Comparison of ENCODE assay signal across 8 mouse cellular contexts in genomic region chr9:89687503-89688226, GRCm38 (mm10). TPM values are rescaled to one million over a fixed set of nuclear protein-coding genes. Genes with fewer than 3 reads are reported as not detected.
A peak's percentile ranks its signal among the peaks of the same experiment; 100 is the strongest.
DNase-seq lines count a peak whose midpoint lies in the region; ATAC-seq and TF ChIP-seq lines count a peak whose summit lies in the region.

No protein-coding gene starts in this region.

- no peaks in the 10 kb centered on the region for H3K36me3 ChIP-seq in forebrain, embryonic 11.5 days (ENCODE audit: control insufficient read depth, insufficient read depth, low read length)
- H3K36me3 ChIP-seq in forebrain, embryonic 10.5 days (replicated peaks), result no peaks in the 10 kb centered on the region
- no peaks in the 10 kb centered on the region for H3K36me3 ChIP-seq in thymus, adult 2 months (ENCODE audit: control insufficient read depth, insufficient read depth, low read length)
- H3K36me3 ChIP-seq in hindbrain, embryonic 13.5 days, result no peaks in the 10 kb centered on the region
- no peaks in the 10 kb centered on the region for H3K36me3 ChIP-seq in neural tube, embryonic 12.5 days

- peak; percentile 64; the same call in 1 of the 2 replicates for ATAC-seq in forebrain, embryonic 11.5 days (replicated peaks; ENCODE audit: low FRiP score)
- peak; percentile 48; the same call in 1 of the 2 replicates for ATAC-seq in hindbrain, embryonic 13.5 days (ENCODE audit: low FRiP score)
- peak; percentile 75 for ATAC-seq in neural tube, embryonic 12.5 days (ENCODE audit: low FRiP score, low read depth)

- H3K27me3 ChIP-seq in forebrain, embryonic 11.5 days (ENCODE audit: control insufficient read depth, insufficient read depth, low read length), result no peaks in the 10 kb centered on the region
- no peaks in the 10 kb centered on the region for H3K27me3 ChIP-seq in forebrain, embryonic 10.5 days (ENCODE audit: poor library complexity, severe bottlenecking)
- no peaks in the 10 kb centered on the region for H3K27me3 ChIP-seq in thymus, adult 2 months (ENCODE audit: control insufficient read depth, insufficient read depth, low read length)
- no peaks in the 10 kb centered on the region for H3K27me3 ChIP-seq in hindbrain, embryonic 13.5 days
- no peaks in the 10 kb centered on the region for H3K27me3 ChIP-seq in neural tube, embryonic 12.5 days (replicated peaks)

- 58% methylated on average over 10 of the region's 10 CpGs for WGBS in forebrain, embryonic 11.5 days
- 62% methylated on average over 10 of the region's 10 CpGs for WGBS in forebrain, embryonic 10.5 days
- 57% methylated on average over 10 of the region's 10 CpGs for WGBS in thymus, adult 2 months
- WGBS in hindbrain, embryonic 13.5 days, result 60% methylated on average over 10 of the region's 10 CpGs
- 58% methylated on average over 10 of the region's 10 CpGs for WGBS in neural tube, embryonic 12.5 days

- DNase-seq in forebrain, embryonic 11.5 days (ENCODE audit: low spot score), result no peak
- no peak for DNase-seq in forebrain, embryonic 10.5 days (ENCODE audit: extremely low spot score, low spot score)
- peak; percentile 19 for DNase-seq in thymus, adult 2 months
- no peak for DNase-seq in thymus, postnatal 25 days
- no peak for DNase-seq in right cerebral cortex, postnatal 4 days
- no peak for DNase-seq in gastrocnemius, postnatal 4 days (ENCODE audit: low spot score in 2 of 2)

- no peak overlapping the region for H3K9ac ChIP-seq in forebrain, embryonic 11.5 days (ENCODE audit: low read length)
- H3K9ac ChIP-seq in hindbrain, embryonic 13.5 days, result no peak overlapping the region
- no peak overlapping the region for H3K9ac ChIP-seq in neural tube, embryonic 12.5 days

- no peak for TF ChIP-seq POLR2A in thymus, adult 2 months (IDR thresholded peaks at IDR 0.05; ENCODE audit: control insufficient read depth, extremely low read depth, insufficient read depth, low read length, poor library complexity)

- H3K4me2 ChIP-seq in forebrain, embryonic 11.5 days (ENCODE audit: low read depth, low read length, severe bottlenecking), result no peak overlapping the region
- no peak overlapping the region for H3K4me2 ChIP-seq in hindbrain, embryonic 13.5 days
- H3K4me2 ChIP-seq in neural tube, embryonic 12.5 days (replicated peaks), result no peak overlapping the region

- H3K4me1 ChIP-seq in forebrain, embryonic 11.5 days (replicated peaks; ENCODE audit: control insufficient read depth, insufficient read depth, low read length), result no peaks in the 10 kb centered on the region
- H3K4me1 ChIP-seq in forebrain, embryonic 10.5 days, result no peaks in the 10 kb centered on the region
- no peaks in the 10 kb centered on the region for H3K4me1 ChIP-seq in thymus, adult 2 months (replicated peaks; ENCODE audit: control insufficient read depth, insufficient read depth, low read length)
- no peaks in the 10 kb centered on the region for H3K4me1 ChIP-seq in hindbrain, embryonic 13.5 days (replicated peaks)
- H3K4me1 ChIP-seq in neural tube, embryonic 12.5 days, result no peaks in the 10 kb centered on the region

- no peak for TF ChIP-seq CTCF in thymus, adult 2 months (IDR thresholded peaks at IDR 0.05; ENCODE audit: borderline replicate concordance, control insufficient read depth, extremely low read depth, insufficient read depth, low read length, poor library complexity)

- H3K4me3 ChIP-seq in forebrain, embryonic 11.5 days (ENCODE audit: low read depth, low read length), result no peak overlapping the region
- no peak overlapping the region for H3K4me3 ChIP-seq in forebrain, embryonic 10.5 days
- no peak overlapping the region for H3K4me3 ChIP-seq in thymus, adult 2 months (ENCODE audit: control insufficient read depth, insufficient read depth, low read length)
- H3K4me3 ChIP-seq in hindbrain, embryonic 13.5 days, result no peak overlapping the region
- H3K4me3 ChIP-seq in neural tube, embryonic 12.5 days, result no peak overlapping the region

- H3K9me3 ChIP-seq in forebrain, embryonic 11.5 days (ENCODE audit: control insufficient read depth, low read length), result no peaks in the 10 kb centered on the region
- no peaks in the 10 kb centered on the region for H3K9me3 ChIP-seq in forebrain, embryonic 10.5 days
- H3K9me3 ChIP-seq in hindbrain, embryonic 13.5 days, result no peaks in the 10 kb centered on the region
- no peaks in the 10 kb centered on the region for H3K9me3 ChIP-seq in neural tube, embryonic 12.5 days

- H3K27ac ChIP-seq in forebrain, embryonic 11.5 days (ENCODE audit: low read depth, low read length), result no peak overlapping the region
- no peak overlapping the region for H3K27ac ChIP-seq in forebrain, embryonic 10.5 days
- H3K27ac ChIP-seq in thymus, adult 2 months (ENCODE audit: control insufficient read depth, insufficient read depth, low read length), result no peak overlapping the region
- H3K27ac ChIP-seq in hindbrain, embryonic 13.5 days, result no peak overlapping the region
- no peak overlapping the region for H3K27ac ChIP-seq in neural tube, embryonic 12.5 days

RNA-seq across cellular contexts. Expression of gene Tmed3, which starts 17.2 kb away (rescaled TPM):
- 41.0 and 43.6 TPM in 2 replicates for polyA plus RNA-seq in forebrain, embryonic 11.5 days (2014; fragmentation: Nextera tagmentation; extraction: Ambion mirVana)
- polyA plus RNA-seq in forebrain, embryonic 10.5 days (2016; fragmentation: Nextera tagmentation; extraction: Ambion mirVana), result 45.3 and 45.4 TPM in 2 replicates
- 39.1 and 44.1 TPM in 2 replicates for polyA plus RNA-seq in thymus, adult 2 months (2012; rRNA removed)
- polyA plus RNA-seq in hindbrain, embryonic 13.5 days (2015; fragmentation: Nextera tagmentation; extraction: Ambion mirVana), result 43.8 and 46.7 TPM in 2 replicates
- polyA plus RNA-seq in neural tube, embryonic 12.5 days (2016; fragmentation: Nextera tagmentation; extraction: Ambion mirVana), result 39.1 and 40.6 TPM in 2 replicates
- 10 to 100 TPM; 72.4 to 73.1 TPM for total RNA-seq in gastrocnemius, postnatal 4 days (2021)

RNA-seq across cellular contexts. Expression of gene Ankrd34c, which starts 50.6 kb away (rescaled TPM):
- polyA plus RNA-seq in forebrain, embryonic 11.5 days (2014; fragmentation: Nextera tagmentation; extraction: Ambion mirVana), result not detected in 2 replicates
- polyA plus RNA-seq in forebrain, embryonic 10.5 days (2016; fragmentation: Nextera tagmentation; extraction: Ambion mirVana), result not detected in 2 replicates
- not detected in 2 replicates for polyA plus RNA-seq in thymus, adult 2 months (2012; rRNA removed)
- polyA plus RNA-seq in hindbrain, embryonic 13.5 days (2015; fragmentation: Nextera tagmentation; extraction: Ambion mirVana), result 0.12 and 0.14 TPM in 2 replicates
- not detected in 2 replicates for polyA plus RNA-seq in neural tube, embryonic 12.5 days (2016; fragmentation: Nextera tagmentation; extraction: Ambion mirVana)
- total RNA-seq in gastrocnemius, postnatal 4 days (2021), result not detected
